Mouse (Mus musculus) ES-E14 (cell line): Measurements from ENCODE around the gene Nos2. TPM values are rescaled to one million over a fixed set of nuclear protein-coding genes. Genes with fewer than 3 reads are reported as not detected.

Source experiments
- DNase-seq: peaks from one replicate; pipeline ENCODE4 v3.0.0-alpha.2; 2013; ENCODE audit warnings: low read depth, low spot score
- H3K27ac ChIP-seq: 2 replicates; pipeline ENCODE4 v1.5.1; 2012; ENCODE audit warnings: low read depth, mild to moderate bottlenecking, low read length, moderate library complexity, mixed read lengths; ENCODE audit not compliant: poor library complexity, insufficient read depth, severe bottlenecking
- H3K36me3 ChIP-seq: 2 replicates; pipeline ENCODE4 v1.6.1; 2012; ENCODE audit warnings: mild to moderate bottlenecking, low read length, moderate library complexity, mixed read lengths; ENCODE audit not compliant: control insufficient read depth, poor library complexity, insufficient read depth, severe bottlenecking
- H3K4me1 ChIP-seq, 2 experiments: fragments of 150-350 bp in 1 of 2; sonication (generic) in 1 of 2; 2 replicates each; pipeline ENCODE4 v1.6.1; 2012; ENCODE audit warnings: low read length in 2 of 2, mild to moderate bottlenecking in 1 of 2, mixed read lengths in 1 of 2; ENCODE audit not compliant: control insufficient read depth in 2 of 2, insufficient read depth in 2 of 2, poor library complexity in 1 of 2
- H3K4me3 ChIP-seq, 2 experiments: fragments of 150-350 bp in 1 of 2; sonication (generic) in 1 of 2; 2 replicates each; pipeline ENCODE4 v1.5.1; 2012; ENCODE audit warnings: low read length in 2 of 2, low read depth in 1 of 2, mild to moderate bottlenecking in 1 of 2, mixed read lengths in 1 of 2; ENCODE audit not compliant: insufficient read depth in 1 of 2, poor library complexity in 1 of 2, severe bottlenecking in 1 of 2
- H3K9ac ChIP-seq: 2 replicates; pipeline ENCODE4 v1.6.1; 2012; ENCODE audit warnings: low read depth, mild to moderate bottlenecking, low read length, mixed read lengths; ENCODE audit not compliant: poor library complexity, insufficient read depth, severe bottlenecking
- H3K9me3 ChIP-seq: fragments of 150-350 bp; sonication (generic); 2 replicates; pipeline ENCODE4 v1.6.1; 2012; ENCODE audit warnings: low read depth, mild to moderate bottlenecking, low read length; ENCODE audit not compliant: control insufficient read depth, insufficient read depth
- CHD2 ChIP-seq: IDR thresholded peaks from 2 replicates; pipeline ENCODE4 v1.6.1; 2014; ENCODE audit warnings: mild to moderate bottlenecking, low read depth, low read length, inconsistent platforms
- HCFC1 ChIP-seq: IDR thresholded peaks from 2 replicates; pipeline ENCODE4 v1.6.1; 2012; ENCODE audit warnings: low read length, inconsistent platforms, borderline replicate concordance; ENCODE audit not compliant: insufficient read depth
- MAFK ChIP-seq: IDR thresholded peaks from 2 replicates; pipeline ENCODE4 v1.6.1; 2014; ENCODE audit warnings: mild to moderate bottlenecking, low read depth, low read length, inconsistent platforms; ENCODE audit not compliant: insufficient read depth
- ZC3H11A ChIP-seq: IDR thresholded peaks from 2 replicates; pipeline ENCODE4 v1.6.1; 2012; ENCODE audit warnings: low read depth, mild to moderate bottlenecking, inconsistent platforms, low read length, borderline replicate concordance
- ZNF384 ChIP-seq: IDR thresholded peaks from 2 replicates; pipeline ENCODE4 v1.6.1; 2012; ENCODE audit warnings: low read depth, low read length, inconsistent platforms
- in situ Hi-C, 2 experiments: fragments of 600-800 bp; cut with MboI; formaldehyde crosslinking; loops; one replicate each; pipeline ENCODE4 v1.15.1; 2025; ENCODE audit warnings: low sequenced_read_pairs in 2 of 2, inconsistent platforms in 1 of 2; ENCODE audit not compliant: unreplicated experiment in 2 of 2
- total RNA-seq: library from RNA; depleted of rRNA; stranded (reverse); fragments of 300-350 nt; gene quantifications from 2 replicates; pipeline ENCODE4 v1.2.3, GENCODE M21; 2012

Gene Nos2
- total RNA-seq, 1 experiment, result 0.22 TPM

DNA sequence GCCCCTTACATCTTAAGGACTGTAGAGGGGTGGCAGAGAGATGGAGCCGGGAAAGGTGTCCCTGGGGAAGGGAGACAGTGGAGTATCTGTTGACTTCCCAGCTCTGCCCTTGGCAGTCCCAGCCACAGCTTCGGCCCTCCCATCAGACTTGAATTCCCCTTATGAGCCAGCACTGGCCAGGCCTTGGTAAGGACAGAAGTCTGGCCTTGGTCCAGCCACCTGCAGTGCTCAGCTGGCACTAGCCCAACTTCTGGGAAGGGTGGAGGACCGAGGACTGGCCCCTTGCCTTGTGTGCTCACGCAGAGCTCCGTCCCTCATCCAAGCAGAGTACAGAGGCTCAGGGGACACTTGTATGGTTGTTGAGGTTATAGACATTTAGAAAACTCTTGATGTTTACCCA, 8.8 kb downstream of the Nos2 start:
- Histone ChIP-seq H3K9ac (no peak overlapping the region), H3K4me3 (no peak overlapping the region), H3K9me3 (no peaks in the 10 kb centered on the region), H3K27ac (no peak overlapping the region), H3K36me3 (no peaks in the 10 kb centered on the region), H3K4me1 (peaks cover 2 to 6% of the 10 kb centered on the region in 2 experiments)
- TF ChIP-seq ZC3H11A (no peak), MAFK (no peak), CHD2 (no peak), HCFC1 (no peak), ZNF384 (no peak)
- in situ Hi-C loops, result no loop called here
- DNase-seq, result no peak

DNA sequence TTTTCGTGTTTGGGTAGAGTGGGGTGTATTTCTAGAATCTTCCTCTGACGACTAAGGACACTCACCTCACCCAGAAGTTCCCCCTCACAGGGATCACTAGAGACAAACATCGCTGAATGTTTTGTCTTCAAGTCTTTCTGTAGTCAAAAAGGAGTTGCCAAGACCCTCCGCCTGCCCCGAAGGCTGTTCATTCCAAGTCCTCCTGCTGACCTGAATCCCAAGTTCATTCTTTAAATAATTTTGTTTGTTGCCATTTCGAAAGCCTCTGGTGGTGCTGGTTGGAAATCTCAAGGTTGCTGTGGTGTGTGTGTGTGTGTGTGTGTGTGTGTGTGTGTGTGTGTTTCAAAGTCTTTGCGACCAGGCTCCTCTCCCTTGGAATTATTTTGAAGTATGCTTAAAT, 13.7 kb downstream of the Nos2 start:
- Histone ChIP-seq H3K27ac (no peak overlapping the region), H3K4me1 (peaks cover 2% of the 10 kb centered on the region in 2 experiments; a peak in 2 of 4 replicates), H3K9me3 (no peaks in the 10 kb centered on the region), H3K9ac (no peak overlapping the region), H3K36me3 (no peaks in the 10 kb centered on the region), H3K4me3 (no peak overlapping the region)
- in situ Hi-C loops, result no loop called here
- DNase-seq, result no peak
- TF ChIP-seq CHD2 (no peak), MAFK (no peak), ZNF384 (no peak), HCFC1 (no peak), ZC3H11A (no peak)

- Histone ChIP-seq H3K4me1 (peaks cover 2% of the 10 kb centered on the region in 2 experiments; a peak in 2 of 4 replicates), H3K27ac (no peak overlapping the region), H3K9me3 (no peaks in the 10 kb centered on the region), H3K9ac (no peak overlapping the region), H3K36me3 (no peaks in the 10 kb centered on the region), H3K4me3 (no peak overlapping the region)
- no peak for TF ChIP-seq MAFK
- no peak for DNase-seq
- in situ Hi-C loops, result no loop called here
Measured at GRCm38 (mm10) chr11:78934727-78935126, 14.1 kb downstream of the Nos2 start.

DNA sequence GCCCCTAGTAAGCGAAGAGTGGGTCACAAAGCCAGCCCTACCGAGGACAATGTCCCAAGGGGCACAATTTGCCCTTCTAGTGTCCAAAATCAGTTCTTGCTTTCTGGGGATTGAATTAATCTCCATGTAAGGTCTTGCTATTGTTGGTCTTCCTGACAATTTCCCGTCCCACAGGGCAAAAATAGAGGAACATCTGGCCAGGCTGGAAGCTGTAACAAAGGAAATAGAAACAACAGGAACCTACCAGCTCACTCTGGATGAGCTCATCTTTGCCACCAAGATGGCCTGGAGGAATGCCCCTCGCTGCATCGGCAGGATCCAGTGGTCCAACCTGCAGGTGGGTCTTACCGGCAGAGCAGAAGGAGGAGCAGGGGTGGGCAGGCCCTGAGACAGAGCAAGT, 14.6 kb downstream of the Nos2 start:
- no peak overlapping the region for H3K9ac ChIP-seq
- peaks cover 2% of the 10 kb centered on the region in 2 experiments; a peak in 2 of 4 replicates for H3K4me1 ChIP-seq
- H3K27ac ChIP-seq, result no peak overlapping the region
- no peaks in the 10 kb centered on the region for H3K9me3 ChIP-seq
- H3K4me3 ChIP-seq, result no peak overlapping the region
- in situ Hi-C loops, result no loop called here
- no peaks in the 10 kb centered on the region for H3K36me3 ChIP-seq
- no peak for TF ChIP-seq ZNF384
- TF ChIP-seq ZC3H11A, result no peak
- TF ChIP-seq MAFK, result no peak
- TF ChIP-seq CHD2, result no peak
- no peak for TF ChIP-seq HCFC1
- no peak for DNase-seq

- no peak for DNase-seq
- in situ Hi-C loops, result no loop called here
- no peaks in the 10 kb centered on the region for H3K4me1 ChIP-seq
- TF ChIP-seq ZNF384, result no peak
- no peaks in the 10 kb centered on the region for H3K36me3 ChIP-seq
- no peak overlapping the region for H3K27ac ChIP-seq
- H3K4me3 ChIP-seq, result no peak overlapping the region
- H3K9ac ChIP-seq, result no peak overlapping the region
- no peaks in the 10 kb centered on the region for H3K9me3 ChIP-seq
Measured at GRCm38 (mm10) chr11:78943083-78943482, 22.5 kb downstream of the Nos2 start.
